Mouse (Mus musculus): ENCODE results near the gene Nup160. TPM values are rescaled to one million over a fixed set of nuclear protein-coding genes. Genes with fewer than 3 reads are reported as not detected.

Nup160 gene
- polyA plus RNA-seq, 2 experiments from 2014 or later = 23.4 to 28.1 TPM

- peak; percentile 14 for ATAC-seq
Measured at GRCm38 (mm10) chr2:90745740-90746537, 68.9 kb downstream of the Nup160 start.

- ATAC-seq = no peak
Measured at GRCm38 (mm10) chr2:90746538-90746865, 69.5 kb downstream of the Nup160 start.

GRCm38 (mm10) chr2:90747131-90747530 is 70.1 kb downstream of the Nup160 start:
- no peak for ATAC-seq

- no peak for ATAC-seq
Measured at GRCm38 (mm10) chr2:90749676-90750459, 72.9 kb downstream of the Nup160 start.

- ATAC-seq = no peak
Measured at GRCm38 (mm10) chr2:90753565-90753964, 76.5 kb downstream of the Nup160 start.

- ATAC-seq = no peak
Measured at GRCm38 (mm10) chr2:90754188-90754587, 77.2 kb downstream of the Nup160 start.

- no peak for ATAC-seq
Measured at GRCm38 (mm10) chr2:90765123-90765522, 88.1 kb downstream of the Nup160 start.

GRCm38 (mm10) chr2:90781323-90781722 is 104.3 kb downstream of the Nup160 start:
- ATAC-seq = no peak

- no peak for ATAC-seq
Measured at GRCm38 (mm10) chr2:90781938-90782337, 104.9 kb downstream of the Nup160 start.

GRCm38 (mm10) chr2:90782458-90782857 is 105.4 kb downstream of the Nup160 start, which contains the start of gene Agbl2:
Gene Agbl2, plus strand, starts transcription at chr2:90782727.
- ATAC-seq = no peak

- no peak for ATAC-seq
Measured at GRCm38 (mm10) chr2:90782901-90783486, 106.0 kb downstream of the Nup160 start.

Other genes with a start within 250 kb of the Nup160 start
- 1 to 10 TPM; 4.4 to 5.1 TPM for gene Ptprj, start 96.6 kb upstream of the Nup160 start, polyA plus RNA-seq (2017; shearing (Covaris generic))
- gene Fnbp4, start 68.2 kb downstream of the Nup160 start, polyA plus RNA-seq (2017; shearing (Covaris generic)) = 100 to 1,000 TPM in 1 of 2 experiments, 10 to 100 TPM in 1; 84.7 to 121 TPM
- not detected for gene Agbl2, start 105.5 kb downstream of the Nup160 start, polyA plus RNA-seq (2017; shearing (Covaris generic))
- 100 to 1,000 TPM; 116 to 122 TPM for gene Mtch2, start 169.9 kb downstream of the Nup160 start, polyA plus RNA-seq (2017; shearing (Covaris generic))
- gene C1qtnf4, start 208.6 kb downstream of the Nup160 start, polyA plus RNA-seq (2017; shearing (Covaris generic)) = 1 to 10 TPM in 1 of 2 experiments, under 1 TPM in 1; 0.89 to 1.5 TPM
- 10 to 100 TPM; 34.3 to 37.8 TPM for gene Kbtbd4, start 227.5 kb downstream of the Nup160 start, polyA plus RNA-seq (2017; shearing (Covaris generic))
- gene Ndufs3, start 227.6 kb downstream of the Nup160 start, polyA plus RNA-seq (2017; shearing (Covaris generic)) = 100 to 1,000 TPM; 119 to 121 TPM